Mouse (Mus musculus): ENCODE measurements around the gene Dnase2b. TPM values are rescaled to one million over a fixed set of nuclear protein-coding genes. Genes with fewer than 3 reads are reported as not detected.

Dnase2b gene
- polyA plus RNA-seq, 1 experiment: not detected

DNA sequence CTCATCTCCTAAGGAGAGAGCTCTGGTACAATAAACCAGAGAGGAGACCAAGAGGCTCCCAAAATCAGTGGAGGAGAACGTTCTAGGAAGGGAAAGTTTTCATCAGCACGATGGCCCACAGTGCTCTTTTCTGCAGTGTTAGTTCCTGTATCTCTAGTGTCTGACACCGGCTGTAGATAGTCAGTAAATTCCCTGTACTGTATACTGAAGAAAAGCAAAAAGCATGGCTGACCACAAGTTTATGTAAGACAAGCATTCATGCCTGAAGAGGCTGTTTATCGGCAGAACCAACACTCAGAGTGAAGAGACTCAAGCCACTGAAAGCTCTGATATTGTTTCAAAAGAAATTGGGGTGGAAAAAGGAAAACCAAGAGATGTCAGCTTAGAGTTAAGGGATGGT is 31.9 kb downstream of the Dnase2b start:
- peaks cover 3% of the 10 kb centered on the region for H3K9me3 ChIP-seq
- H3K4me1 ChIP-seq: peaks cover 18% of the 10 kb centered on the region
- peak overlapping the region; percentile 64 for H3K4me3 ChIP-seq (replicated peaks)
- no peaks in the 10 kb centered on the region for H3K36me3 ChIP-seq (replicated peaks; ENCODE audit: low read length)
- H3K27me3 ChIP-seq (replicated peaks): peaks cover 18% of the 10 kb centered on the region
- no peak for TF ChIP-seq FLI1 (IDR thresholded peaks at IDR 0.05; ENCODE audit: low read length)
- TF ChIP-seq GATA1 (IDR thresholded peaks at IDR 0.05; ENCODE audit: borderline replicate concordance, low read length): no peak

GRCm38 (mm10) chr3:146580039-146580729 is 35.2 kb downstream of the Dnase2b start:
- Histone ChIP-seq H3K4me3 (replicated peaks) (no peak overlapping the region), H3K4me1 (peaks cover 18% of the 10 kb centered on the region), H3K9me3 (peaks cover 8% of the 10 kb centered on the region), H3K27me3 (replicated peaks) (peaks cover 21% of the 10 kb centered on the region), H3K36me3 (replicated peaks; ENCODE audit: low read length) (no peaks in the 10 kb centered on the region)
- TF ChIP-seq GATA1 (IDR thresholded peaks at IDR 0.05; ENCODE audit: borderline replicate concordance, low read length): no peak
- TF ChIP-seq FLI1 (IDR thresholded peaks at IDR 0.05; ENCODE audit: low read length): no peak

GRCm38 (mm10) chr3:146577591-146577990 is 37.8 kb downstream of the Dnase2b start:
- Histone ChIP-seq H3K4me3 (replicated peaks) (no peak overlapping the region), H3K4me1 (peaks cover 3% of the 10 kb centered on the region; the same call in 1 of the 2 replicates), H3K27me3 (replicated peaks) (peaks cover 17% of the 10 kb centered on the region), H3K36me3 (replicated peaks; ENCODE audit: low read length) (no peaks in the 10 kb centered on the region), H3K9me3 (peaks cover 8% of the 10 kb centered on the region)
- TF ChIP-seq GATA1 (IDR thresholded peaks at IDR 0.05; ENCODE audit: borderline replicate concordance, low read length) (no peak), FLI1 (IDR thresholded peaks at IDR 0.05; ENCODE audit: low read length) (no peak)

GRCm38 (mm10) chr3:146571341-146571740 is 44.1 kb downstream of the Dnase2b start:
- Histone ChIP-seq H3K4me3 (replicated peaks) (no peak overlapping the region), H3K9me3 (no peaks in the 10 kb centered on the region), H3K4me1 (peaks cover 17% of the 10 kb centered on the region), H3K36me3 (replicated peaks; ENCODE audit: low read length) (no peaks in the 10 kb centered on the region), H3K27me3 (replicated peaks) (peaks cover 3% of the 10 kb centered on the region)
- TF ChIP-seq FLI1 (IDR thresholded peaks at IDR 0.05; ENCODE audit: low read length) (no peak), GATA1 (IDR thresholded peaks at IDR 0.05; ENCODE audit: borderline replicate concordance, low read length) (no peak)

DNA sequence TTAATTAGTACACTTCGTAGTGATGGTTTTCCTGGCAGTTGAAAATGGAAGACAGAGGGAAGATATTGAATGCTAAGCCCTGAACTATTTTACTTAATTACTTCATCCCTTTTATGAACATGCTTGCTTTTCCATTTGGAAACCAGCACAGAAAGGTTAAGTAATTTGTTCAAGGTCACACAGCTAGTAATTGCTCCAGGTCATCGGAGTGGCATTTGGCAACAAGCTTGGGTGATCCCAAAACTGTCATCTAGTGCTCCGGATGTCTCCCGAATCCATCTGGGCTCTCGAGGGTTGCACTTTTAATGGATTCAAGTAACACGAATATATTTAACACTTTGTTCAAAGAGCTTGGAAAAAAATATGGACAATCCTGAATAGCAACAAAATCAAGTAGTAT is 44.5 kb downstream of the Dnase2b start:
- no peaks in the 10 kb centered on the region for H3K36me3 ChIP-seq (replicated peaks; ENCODE audit: low read length)
- H3K4me1 ChIP-seq: peaks cover 17% of the 10 kb centered on the region
- H3K9me3 ChIP-seq: no peaks in the 10 kb centered on the region
- H3K4me3 ChIP-seq (replicated peaks): no peak overlapping the region
- peaks cover 2% of the 10 kb centered on the region for H3K27me3 ChIP-seq (replicated peaks)
- no peak for TF ChIP-seq GATA1 (IDR thresholded peaks at IDR 0.05; ENCODE audit: borderline replicate concordance, low read length)
- TF ChIP-seq FLI1 (IDR thresholded peaks at IDR 0.05; ENCODE audit: low read length): no peak

GRCm38 (mm10) chr3:146570148-146570782 is 45.1 kb downstream of the Dnase2b start, which contains the start of gene Uox:
TSS of gene Uox (plus strand) at chr3:146570426.
- no peaks in the 10 kb centered on the region for H3K36me3 ChIP-seq (replicated peaks; ENCODE audit: low read length)
- peaks cover 17% of the 10 kb centered on the region for H3K4me1 ChIP-seq
- H3K4me3 ChIP-seq (replicated peaks): no peak within 1 kb of the TSS
- no peaks in the 10 kb centered on the region for H3K9me3 ChIP-seq
- TF ChIP-seq GATA1 (IDR thresholded peaks at IDR 0.05; ENCODE audit: borderline replicate concordance, low read length) (no peak), FLI1 (IDR thresholded peaks at IDR 0.05; ENCODE audit: low read length) (no peak)
- H3K27me3 ChIP-seq (replicated peaks): peaks cover 2% of the 10 kb centered on the region

- peaks cover 17% of the 10 kb centered on the region for H3K4me1 ChIP-seq
- no peak for TF ChIP-seq FLI1 (IDR thresholded peaks at IDR 0.05; ENCODE audit: low read length)
- TF ChIP-seq GATA1 (IDR thresholded peaks at IDR 0.05; ENCODE audit: borderline replicate concordance, low read length): no peak
Observed at GRCm38 (mm10) chr3:146569594-146569993, 45.8 kb downstream of the Dnase2b start.

DNA sequence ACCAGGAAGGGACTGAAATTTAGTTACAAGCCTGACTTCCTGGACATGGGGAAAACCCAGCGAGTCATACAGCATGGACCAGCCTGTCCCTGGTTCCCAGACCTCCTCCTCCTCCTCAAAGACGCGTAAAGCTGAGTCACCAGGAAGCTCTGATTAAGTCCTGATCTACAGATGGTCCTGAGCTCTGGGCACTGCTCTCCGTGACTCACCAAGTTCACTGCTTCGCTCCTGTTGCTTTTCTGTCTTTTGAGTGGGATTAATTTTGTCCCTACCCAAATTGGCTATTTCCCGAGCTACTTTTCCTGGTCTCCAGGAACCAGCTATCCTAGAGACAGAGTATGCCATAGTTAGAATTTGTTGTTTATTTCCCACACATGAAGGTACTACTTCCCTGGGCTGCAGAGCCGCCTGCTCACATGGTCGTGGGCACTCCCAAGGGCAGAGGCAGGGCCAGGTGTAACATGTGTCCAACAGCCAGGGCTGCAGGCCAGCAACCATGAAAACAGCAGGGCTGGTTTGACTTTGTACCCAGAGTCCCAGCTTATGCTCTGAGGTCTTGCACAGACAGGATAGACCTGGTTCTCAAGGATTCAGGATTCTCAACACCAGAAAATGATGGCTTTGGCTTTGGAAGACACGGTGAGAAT is 47.4 kb downstream of the Dnase2b start:
- Histone ChIP-seq H3K27me3 (replicated peaks) (peaks cover 2% of the 10 kb centered on the region), H3K4me1 (peaks cover 17% of the 10 kb centered on the region), H3K4me3 (replicated peaks) (no peak overlapping the region), H3K9me3 (no peaks in the 10 kb centered on the region), H3K36me3 (replicated peaks; ENCODE audit: low read length) (no peaks in the 10 kb centered on the region)
- TF ChIP-seq GATA1 (IDR thresholded peaks at IDR 0.05; ENCODE audit: borderline replicate concordance, low read length): no peak
- TF ChIP-seq FLI1 (IDR thresholded peaks at IDR 0.05; ENCODE audit: low read length): no peak

More at GRCm38 (mm10) chr3:146569594-146569993, 45.8 kb downstream of the Dnase2b start:
- Histone ChIP-seq H3K27me3 (replicated peaks) (peaks cover 2% of the 10 kb centered on the region), H3K9me3 (no peaks in the 10 kb centered on the region), H3K4me3 (replicated peaks) (no peak overlapping the region), H3K36me3 (replicated peaks; ENCODE audit: low read length) (no peaks in the 10 kb centered on the region)

- no peaks in the 10 kb centered on the region for H3K9me3 ChIP-seq
- H3K27me3 ChIP-seq (replicated peaks): peaks cover 2% of the 10 kb centered on the region
- no peak overlapping the region for H3K4me3 ChIP-seq (replicated peaks)
- TF ChIP-seq FLI1 (IDR thresholded peaks at IDR 0.05; ENCODE audit: low read length): no peak
- no peak for TF ChIP-seq GATA1 (IDR thresholded peaks at IDR 0.05; ENCODE audit: borderline replicate concordance, low read length)
- no peaks in the 10 kb centered on the region for H3K36me3 ChIP-seq (replicated peaks; ENCODE audit: low read length)
- peaks cover 17% of the 10 kb centered on the region for H3K4me1 ChIP-seq
Observed at GRCm38 (mm10) chr3:146567366-146567765, 48.0 kb downstream of the Dnase2b start.

GRCm38 (mm10) chr3:146565065-146565411 is 50.4 kb downstream of the Dnase2b start:
- Histone ChIP-seq H3K36me3 (replicated peaks; ENCODE audit: low read length) (no peaks in the 10 kb centered on the region), H3K4me1 (peaks cover 13% of the 10 kb centered on the region), H3K4me3 (replicated peaks) (no peak overlapping the region), H3K27me3 (replicated peaks) (no peaks in the 10 kb centered on the region), H3K9me3 (no peaks in the 10 kb centered on the region)
- TF ChIP-seq FLI1 (IDR thresholded peaks at IDR 0.05; ENCODE audit: low read length) (no peak), GATA1 (IDR thresholded peaks at IDR 0.05; ENCODE audit: borderline replicate concordance, low read length) (no peak)
